Mouse (Mus musculus): ENCODE measurements at regions not wholly inside any gene's neighbourhood (a gene's known extent, or its start where the extent isn't known, plus 50 kb on each side); places are given as distances from the start of the nearest gene placed in this dataset.
"Not testable (repeated sequence)": the region's sequence is repeated elsewhere in the genome, so short reads cannot be mapped to it uniquely, and the experiment has no call there.

- DNase-seq (ENCODE audit: low read depth, low spot score), result no peak
Observed at GRCm38 (mm10) chr16:93342701-93343100, 261.2 kb downstream of the Setd4 start.

GRCm38 (mm10) chr16:93341791-93342190 lies 262.1 kb downstream of the Setd4 start:
- no peak for DNase-seq (ENCODE audit: low read depth, low spot score)

- no peak for DNase-seq (ENCODE audit: low read depth, low spot score)
Observed at GRCm38 (mm10) chr16:93338806-93339205, 265.1 kb downstream of the Setd4 start.

- no peak for DNase-seq (ENCODE audit: low read depth, low spot score)
Observed at GRCm38 (mm10) chr16:93335322-93336111, 268.3 kb downstream of the Setd4 start.

GRCm38 (mm10) chr16:93333654-93334053 lies 270.2 kb downstream of the Setd4 start:
- no peak for DNase-seq (ENCODE audit: low read depth, low spot score)

GRCm38 (mm10) chr16:93328680-93329395 lies 275.0 kb downstream of the Setd4 start:
- DNase-seq (ENCODE audit: low read depth, low spot score), result no peak

- DNase-seq (ENCODE audit: low read depth, low spot score), result no peak
Observed at GRCm38 (mm10) chr16:93324911-93325310, 279.0 kb downstream of the Setd4 start.

GRCm38 (mm10) chr16:93323172-93323571 lies 280.7 kb downstream of the Setd4 start:
- DNase-seq (ENCODE audit: low read depth, low spot score), result no peak

- DNase-seq (ENCODE audit: low read depth, low spot score), result no peak
Observed at GRCm38 (mm10) chr16:93319581-93319980, 284.3 kb downstream of the Setd4 start.

- DNase-seq (ENCODE audit: low read depth, low spot score), result no peak
Observed at GRCm38 (mm10) chr16:93311644-93312043, 292.2 kb downstream of the Setd4 start.

- DNase-seq (ENCODE audit: low read depth, low spot score), result no peak
Observed at GRCm38 (mm10) chr16:93308666-93309360, 295.1 kb downstream of the Setd4 start.

GRCm38 (mm10) chr16:93306951-93307350 lies 296.9 kb downstream of the Setd4 start:
- DNase-seq (ENCODE audit: low read depth, low spot score), result no peak

- DNase-seq (ENCODE audit: low read depth, low spot score), result not testable (repeated sequence)
Observed at GRCm38 (mm10) chr16:93306140-93306539, 297.7 kb downstream of the Setd4 start.

GRCm38 (mm10) chr16:93294430-93294829 lies 309.4 kb downstream of the Setd4 start:
- DNase-seq (ENCODE audit: low read depth, low spot score), result no peak

GRCm38 (mm10) chr16:93292965-93293653 lies 310.8 kb downstream of the Setd4 start:
- DNase-seq (ENCODE audit: low read depth, low spot score), result peak; percentile 56

GRCm38 (mm10) chr16:93292181-93292834 lies 311.6 kb downstream of the Setd4 start:
- no peak for DNase-seq (ENCODE audit: low read depth, low spot score)

GRCm38 (mm10) chr16:93288036-93288435 lies 315.8 kb downstream of the Setd4 start:
- no peak for DNase-seq (ENCODE audit: low read depth, low spot score)

GRCm38 (mm10) chr16:93287520-93287919 lies 316.3 kb downstream of the Setd4 start:
- no peak for DNase-seq (ENCODE audit: low read depth, low spot score)

GRCm38 (mm10) chr16:93286816-93287215 lies 317.0 kb downstream of the Setd4 start:
- DNase-seq (ENCODE audit: low read depth, low spot score), result no peak

- no peak for DNase-seq (ENCODE audit: low read depth, low spot score)
Observed at GRCm38 (mm10) chr16:93285191-93285590, 318.7 kb downstream of the Setd4 start.

- DNase-seq (ENCODE audit: low read depth, low spot score), result no peak
Observed at GRCm38 (mm10) chr16:93281715-93282114, 322.1 kb downstream of the Setd4 start.

Data from skeletal muscle tissue, adult 2 months (tissue).